ENCODE assay signal across 8 mouse cellular contexts in the genomic region with DNA sequence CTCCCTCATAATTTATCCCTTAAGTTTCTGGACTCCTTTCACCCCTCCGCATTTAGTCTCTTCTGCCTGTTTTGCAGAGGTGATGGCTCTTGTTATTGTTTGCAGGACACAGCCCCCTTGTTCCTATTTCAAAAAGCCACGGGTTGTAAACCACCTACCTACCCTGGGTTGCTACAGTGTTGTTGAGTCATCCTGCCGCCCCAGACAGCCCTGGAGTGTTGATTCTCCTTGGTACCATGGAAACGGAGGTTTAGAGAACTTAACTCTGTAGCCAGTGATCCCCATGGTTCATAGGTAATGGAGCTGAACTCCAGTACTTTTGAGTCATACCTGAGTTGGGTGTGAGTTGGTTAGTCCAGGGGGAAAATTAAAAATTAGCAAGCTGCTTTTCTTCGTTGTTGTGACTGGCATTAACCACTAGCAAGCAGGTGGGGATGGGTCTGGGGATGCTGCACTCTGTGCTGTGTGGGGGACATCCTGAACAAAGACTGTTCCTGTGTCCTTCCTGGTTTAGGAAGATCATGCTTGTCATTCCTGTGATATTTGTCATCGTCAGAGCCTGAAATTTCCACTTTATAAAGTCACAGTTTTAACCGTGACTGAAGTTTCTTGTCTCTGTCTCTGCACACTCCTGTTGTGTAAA. TPM values are rescaled to one million over a fixed set of nuclear protein-coding genes. Genes with fewer than 3 reads are reported as not detected.
DNase-seq lines count a peak whose midpoint lies in the region; ATAC-seq and TF ChIP-seq lines count a peak whose summit lies in the region.

No protein-coding gene starts in this region.

- peaks cover 63% of the 10 kb centered on the region for H3K4me1 ChIP-seq in lung, embryonic 15.5 days
- H3K4me1 ChIP-seq in bone marrow macrophage, adult 2 months (ENCODE audit: control insufficient read depth, insufficient read depth, low read length) = peaks cover 45% of the 10 kb centered on the region
- H3K4me1 ChIP-seq in hindbrain, embryonic 15.5 days (replicated peaks) = peaks cover 67% of the 10 kb centered on the region
- peaks cover 53% of the 10 kb centered on the region for H3K4me1 ChIP-seq in liver, postnatal 0 days (ENCODE audit: insufficient read depth)
- H3K4me1 ChIP-seq in stomach, embryonic 14.5 days (ENCODE audit: control insufficient read depth, insufficient read depth, low read length) = peaks cover 37% of the 10 kb centered on the region

- ATAC-seq in lung, embryonic 15.5 days (ENCODE audit: borderline replicate concordance, extremely low read depth, low FRiP score, low TSS enrichment) = no peak
- no peak for ATAC-seq in hindbrain, embryonic 15.5 days (ENCODE audit: low FRiP score, low read depth)
- 0 out of 2 replicates have a peak, but pooled peaks have one; percentile 7 for ATAC-seq in liver, postnatal 0 days
- no peak for ATAC-seq in stomach, embryonic 14.5 days (ENCODE audit: insufficient number of reproducible peaks, insufficient read depth, low FRiP score, low read depth)

- H3K27me3 ChIP-seq in lung, embryonic 15.5 days = no peaks in the 10 kb centered on the region
- no peaks in the 10 kb centered on the region for H3K27me3 ChIP-seq in hindbrain, embryonic 15.5 days
- H3K27me3 ChIP-seq in liver, postnatal 0 days (ENCODE audit: insufficient read depth, low read length) = no peaks in the 10 kb centered on the region
- no peaks in the 10 kb centered on the region for H3K27me3 ChIP-seq in stomach, embryonic 14.5 days (ENCODE audit: control insufficient read depth, insufficient read depth, low read length)

- no peak for DNase-seq in lung, postnatal 10 days
- DNase-seq in liver, postnatal 0 days = peak; percentile 42
- DNase-seq in gastrocnemius, postnatal 10 days = no peak
- no peak for DNase-seq in spleen, postnatal 4 days (ENCODE audit: low spot score in 2 of 2)

- H3K27ac ChIP-seq in lung, embryonic 15.5 days = no peak overlapping the region
- peak overlapping the region; percentile 81; the same call in 1 of the 2 replicates for H3K27ac ChIP-seq in bone marrow macrophage, adult 2 months (ENCODE audit: insufficient read depth, low read depth, low read length)
- 0 out of 2 replicates have a peak overlapping the region, but pooled peaks have one; percentile 100 for H3K27ac ChIP-seq in hindbrain, embryonic 15.5 days (replicated peaks)
- H3K27ac ChIP-seq in liver, postnatal 0 days (ENCODE audit: low read depth) = peak overlapping the region; percentile 98
- no peak overlapping the region for H3K27ac ChIP-seq in stomach, embryonic 14.5 days (ENCODE audit: low read length)

- no peak for TF ChIP-seq CTCF in bone marrow macrophage, adult 2 months (IDR thresholded peaks at IDR 0.05; ENCODE audit: low read depth, low read length)
- TF ChIP-seq CTCF in liver, postnatal 0 days (IDR thresholded peaks at IDR 0.05; ENCODE audit: low read depth) = no peak

- peak overlapping the region; percentile 84 for H3K4me2 ChIP-seq in lung, embryonic 15.5 days
- peak overlapping the region; percentile 85 for H3K4me2 ChIP-seq in hindbrain, embryonic 15.5 days
- H3K4me2 ChIP-seq in liver, postnatal 0 days (ENCODE audit: low read depth, low read length) = peak overlapping the region; percentile 91
- H3K4me2 ChIP-seq in stomach, embryonic 14.5 days (replicated peaks; ENCODE audit: low read depth, low read length) = peak overlapping the region; percentile 67

- H3K4me3 ChIP-seq in lung, embryonic 15.5 days = no peak overlapping the region
- peak overlapping the region; percentile 81 for H3K4me3 ChIP-seq in bone marrow macrophage, adult 2 months (ENCODE audit: insufficient read depth, low read length)
- H3K4me3 ChIP-seq in hindbrain, embryonic 15.5 days = peak overlapping the region; percentile 96
- peak overlapping the region; percentile 85 for H3K4me3 ChIP-seq in liver, postnatal 0 days (ENCODE audit: low read depth, low read length)
- H3K4me3 ChIP-seq in stomach, embryonic 14.5 days (ENCODE audit: low read depth, low read length) = peak overlapping the region; percentile 94

- no peak for TF ChIP-seq EP300 in liver, postnatal 0 days (IDR thresholded peaks at IDR 0.05; ENCODE audit: low read depth)

- 31% methylated on average over 7 of the region's 7 CpGs for WGBS in lung, embryonic 15.5 days
- WGBS in hindbrain, embryonic 15.5 days = 8% methylated on average over 7 of the region's 7 CpGs
- 26% methylated on average over 7 of the region's 7 CpGs for WGBS in liver, postnatal 0 days (ENCODE audit: insufficient replicate concordance)
- WGBS in stomach, embryonic 14.5 days = 24% methylated on average over 7 of the region's 7 CpGs

- no peaks in the 10 kb centered on the region for H3K36me3 ChIP-seq in lung, embryonic 15.5 days
- no peaks in the 10 kb centered on the region for H3K36me3 ChIP-seq in hindbrain, embryonic 15.5 days
- no peaks in the 10 kb centered on the region for H3K36me3 ChIP-seq in liver, postnatal 0 days (replicated peaks; ENCODE audit: insufficient read depth, low read length)
- H3K36me3 ChIP-seq in stomach, embryonic 14.5 days (ENCODE audit: control insufficient read depth, insufficient read depth, low read length) = no peaks in the 10 kb centered on the region

- H3K9ac ChIP-seq in lung, embryonic 15.5 days = no peak overlapping the region
- peak overlapping the region; percentile 100 for H3K9ac ChIP-seq in hindbrain, embryonic 15.5 days
- peak overlapping the region; percentile 99 for H3K9ac ChIP-seq in liver, postnatal 0 days (replicated peaks)
- no peak overlapping the region; the same call in 1 of the 2 replicates for H3K9ac ChIP-seq in stomach, embryonic 14.5 days (replicated peaks; ENCODE audit: low read depth, low read length)

- H3K9me3 ChIP-seq in lung, embryonic 15.5 days = no peaks in the 10 kb centered on the region
- no peaks in the 10 kb centered on the region for H3K9me3 ChIP-seq in hindbrain, embryonic 15.5 days
- H3K9me3 ChIP-seq in liver, postnatal 0 days (ENCODE audit: low read length) = no peaks in the 10 kb centered on the region
- no peaks in the 10 kb centered on the region for H3K9me3 ChIP-seq in stomach, embryonic 14.5 days (ENCODE audit: control insufficient read depth, low read depth, low read length)

- no peak for TF ChIP-seq POLR2A in bone marrow macrophage, adult 2 months (IDR thresholded peaks at IDR 0.05; ENCODE audit: borderline replicate concordance, low read depth, low read length)

RNA-seq across cellular contexts. Expression of gene Reep3, which starts 1.8 kb away (rescaled TPM):
- polyA plus RNA-seq in lung, embryonic 15.5 days (2015; fragmentation: Nextera tagmentation; extraction: Ambion mirVana) = 35.7 and 39.3 TPM in 2 replicates
- polyA plus RNA-seq in bone marrow macrophage, adult 2 months (2012; ENCODE audit: insufficient read depth, insufficient read length, missing spikeins) = 62.9 and 69.2 TPM in 2 replicates
- 32.8 and 36.2 TPM in 2 replicates for polyA plus RNA-seq in hindbrain, embryonic 15.5 days (2015; fragmentation: Nextera tagmentation; extraction: Ambion mirVana)
- polyA plus RNA-seq in liver, postnatal 0 days (2015; fragmentation: Nextera tagmentation; extraction: Ambion mirVana) = 18.5 and 19.6 TPM in 2 replicates
- 52.6 and 55.6 TPM in 2 replicates for polyA plus RNA-seq in stomach, embryonic 14.5 days (2014; fragmentation: Nextera tagmentation; extraction: Ambion mirVana)
- 10 to 100 TPM; 21.9 to 27.2 TPM for total RNA-seq in gastrocnemius, postnatal 10 days (2021)

RNA-seq across cellular contexts. Expression of gene Jmjd1c, which starts 2.6 kb away (rescaled TPM):
- 30.7 and 35.2 TPM in 2 replicates for polyA plus RNA-seq in lung, embryonic 15.5 days (2015; fragmentation: Nextera tagmentation; extraction: Ambion mirVana)
- polyA plus RNA-seq in bone marrow macrophage, adult 2 months (2012; ENCODE audit: insufficient read depth, insufficient read length, missing spikeins) = 66.2 and 69.2 TPM in 2 replicates
- 51.0 and 53.9 TPM in 2 replicates for polyA plus RNA-seq in hindbrain, embryonic 15.5 days (2015; fragmentation: Nextera tagmentation; extraction: Ambion mirVana)
- polyA plus RNA-seq in liver, postnatal 0 days (2015; fragmentation: Nextera tagmentation; extraction: Ambion mirVana) = 15.0 and 15.7 TPM in 2 replicates
- polyA plus RNA-seq in stomach, embryonic 14.5 days (2014; fragmentation: Nextera tagmentation; extraction: Ambion mirVana) = 55.0 and 58.2 TPM in 2 replicates
- total RNA-seq in gastrocnemius, postnatal 10 days (2021) = 10 to 100 TPM; 33.0 to 48.7 TPM

Comparison
In these comparisons a context has a peak if more than half of its experiments do, and no peak if none do; other contexts are left out.
1. H3K27ac ChIP-seq: peak in bone marrow macrophage, adult 2 months (single experiment), hindbrain, embryonic 15.5 days (single experiment) and liver, postnatal 0 days (single experiment); none in lung, embryonic 15.5 days (single experiment) and stomach, embryonic 14.5 days (single experiment).
2. H3K9ac ChIP-seq: peak in hindbrain, embryonic 15.5 days (single experiment) and liver, postnatal 0 days (single experiment); none in lung, embryonic 15.5 days (single experiment) and stomach, embryonic 14.5 days (single experiment).
3. Peak in every context shown above with its lines, with median percentiles within 50 percentile points of each other: H3K4me2 ChIP-seq.